Mouse (Mus musculus): ENCODE measurements at regions not wholly inside any gene's neighbourhood (a gene's known extent, or its start where the extent isn't known, plus 50 kb on each side); places are given as distances from the start of the nearest gene placed in this dataset.

- no peak for DNase-seq
Measured at GRCm38 (mm10) chr5:85467151-85467550, 598.2 kb downstream of the Cenpc1 start.

Data from heart, adult 18-20 months (tissue).